8 mouse cellular contexts compared by ENCODE assay signal in genomic region chr6:86522001-86522911, GRCm38 (mm10). TPM values are rescaled to one million over a fixed set of nuclear protein-coding genes. Genes with fewer than 3 reads are reported as not detected.
DNase-seq lines count a peak whose midpoint lies in the region; ATAC-seq lines count a peak whose summit lies in the region.
"Had no signal": no experiment of that assay in that cellular context is flagged by ENCODE, and none has a peak within 500 bp of the region (broad histone marks: within the 10 kb centered on the region; RNA-seq: fewer than 3 reads in every experiment).

No protein-coding gene starts in this region.

- WGBS in lung, embryonic 16.5 days: 80% methylated on average over 5 of the region's 5 CpGs
- 83% methylated on average over 5 of the region's 5 CpGs for WGBS in forebrain, embryonic 16.5 days
- WGBS in liver, embryonic 15.5 days (ENCODE audit: insufficient replicate concordance): 77% methylated on average over 5 of the region's 5 CpGs

- H3K36me3 ChIP-seq in lung, embryonic 16.5 days (ENCODE audit: control insufficient read depth, insufficient read depth, low read length): peaks cover 10% of the 10 kb centered on the region; the same call in 1 of the 2 replicates
- H3K36me3 ChIP-seq in forebrain, embryonic 16.5 days (ENCODE audit: control insufficient read depth, insufficient read depth): peaks cover 7% of the 10 kb centered on the region
- H3K36me3 ChIP-seq in liver, embryonic 15.5 days (replicated peaks): peaks cover 31% of the 10 kb centered on the region

- H3K27ac ChIP-seq in lung, embryonic 16.5 days (ENCODE audit: low read length): peak overlapping the region; percentile 0; the same call in 1 of the 2 replicates
- H3K27ac ChIP-seq in forebrain, embryonic 16.5 days (ENCODE audit: low read length): no peak overlapping the region; the same call in 1 of the 2 replicates
- peak overlapping the region; percentile 73 for H3K27ac ChIP-seq in liver, embryonic 15.5 days (replicated peaks)

- no peaks in the 10 kb centered on the region for H3K9me3 ChIP-seq in lung, embryonic 16.5 days (ENCODE audit: control insufficient read depth, low read length)
- no peaks in the 10 kb centered on the region for H3K9me3 ChIP-seq in forebrain, embryonic 16.5 days (ENCODE audit: control insufficient read depth, low read length)
- no peaks in the 10 kb centered on the region for H3K9me3 ChIP-seq in liver, embryonic 15.5 days (replicated peaks)

- peaks cover 15% of the 10 kb centered on the region for H3K4me1 ChIP-seq in lung, embryonic 16.5 days (replicated peaks; ENCODE audit: control insufficient read depth, insufficient read depth, low read length)
- peaks cover 16% of the 10 kb centered on the region for H3K4me1 ChIP-seq in forebrain, embryonic 16.5 days (replicated peaks; ENCODE audit: control insufficient read depth, insufficient read depth, low read length)
- H3K4me1 ChIP-seq in liver, embryonic 15.5 days (replicated peaks): peaks cover 22% of the 10 kb centered on the region

- intact Hi-C loops in left cerebral cortex, postnatal 36 days (cut with DNase I): no loop called here

- no peak for ATAC-seq in lung, embryonic 16.5 days (ENCODE audit: low read depth)
- ATAC-seq in forebrain, embryonic 16.5 days: no peak
- no peak for ATAC-seq in liver, embryonic 15.5 days (ENCODE audit: insufficient read depth)

- no peak for DNase-seq in lung, postnatal 36 days
- no peak for DNase-seq in natural killer cell, adult 2 months (ENCODE audit: low spot score in 2 of 2)
- no peak for DNase-seq in left cerebral cortex, postnatal 36 days (ENCODE audit: low spot score in 2 of 2)
- DNase-seq in frontal cortex, postnatal 25 days (ENCODE audit: low spot score in 2 of 2): no peak
- DNase-seq: cerebellum, adult 11 months had no signal

- H3K9ac ChIP-seq in lung, embryonic 16.5 days (ENCODE audit: low read length): no peak overlapping the region
- no peak overlapping the region for H3K9ac ChIP-seq in forebrain, embryonic 16.5 days (replicated peaks; ENCODE audit: low read depth, low read length)
- H3K9ac ChIP-seq in liver, embryonic 15.5 days: peak overlapping the region; percentile 6; the same call in 1 of the 2 replicates

- H3K4me3 ChIP-seq in lung, embryonic 16.5 days (ENCODE audit: low read length): no peak overlapping the region
- no peak overlapping the region for H3K4me3 ChIP-seq in forebrain, embryonic 16.5 days (replicated peaks; ENCODE audit: low read length)
- H3K4me3 ChIP-seq in liver, embryonic 15.5 days (replicated peaks): peak overlapping the region; percentile 93; the same call in 1 of the 2 replicates

- peak overlapping the region; percentile 89 for H3K4me2 ChIP-seq in lung, embryonic 16.5 days (ENCODE audit: low read depth, low read length)
- peak overlapping the region; percentile 55 for H3K4me2 ChIP-seq in forebrain, embryonic 16.5 days (ENCODE audit: low read length)
- peak overlapping the region; percentile 93 for H3K4me2 ChIP-seq in liver, embryonic 15.5 days

- H3K27me3 ChIP-seq in lung, embryonic 16.5 days (ENCODE audit: control insufficient read depth, insufficient read depth, low read depth, low read length): no peaks in the 10 kb centered on the region
- H3K27me3 ChIP-seq in forebrain, embryonic 16.5 days (replicated peaks; ENCODE audit: control insufficient read depth, insufficient read depth, low read length): no peaks in the 10 kb centered on the region
- no peaks in the 10 kb centered on the region for H3K27me3 ChIP-seq in liver, embryonic 15.5 days

RNA-seq across cellular contexts. Expression of gene Pcbp1, which starts 3.9 kb away (rescaled TPM):
- 168 and 192 TPM in 2 replicates for polyA plus RNA-seq in lung, embryonic 16.5 days (2015; fragmentation: Nextera tagmentation; extraction: Ambion mirVana)
- 256 and 326 TPM in 2 replicates for polyA plus RNA-seq in forebrain, embryonic 16.5 days (2015; fragmentation: Nextera tagmentation; extraction: Ambion mirVana)
- polyA plus RNA-seq in liver, embryonic 15.5 days (2015; fragmentation: Nextera tagmentation; extraction: Ambion mirVana): 253 and 255 TPM in 2 replicates
- total RNA-seq in left cerebral cortex, postnatal 36 days (2021): 100 to 1,000 TPM; 179 to 192 TPM
